8 mouse cellular contexts compared by ENCODE assay signal in genomic region chr1:161250031-161250603, GRCm38 (mm10). TPM values are rescaled to one million over a fixed set of nuclear protein-coding genes. Genes with fewer than 3 reads are reported as not detected.
DNase-seq lines count a peak whose midpoint lies in the region; ATAC-seq and TF ChIP-seq lines count a peak whose summit lies in the region.

No protein-coding gene starts in this region.

- H3K27me3 ChIP-seq in cerebellum, adult 2 months (ENCODE audit: control insufficient read depth, insufficient read depth, low read length) = no peaks in the 10 kb centered on the region
- no peaks in the 10 kb centered on the region for H3K27me3 ChIP-seq in forebrain, postnatal 0 days (ENCODE audit: insufficient read depth, low read length)
- H3K27me3 ChIP-seq in limb, embryonic 11.5 days (ENCODE audit: control insufficient read depth, insufficient read depth, low read length) = no peaks in the 10 kb centered on the region
- H3K27me3 ChIP-seq in midbrain, embryonic 10.5 days (ENCODE audit: low read depth, poor library complexity, severe bottlenecking) = peaks cover 24% of the 10 kb centered on the region
- H3K27me3 ChIP-seq in stomach, postnatal 0 days (ENCODE audit: control insufficient read depth, insufficient read depth, low read length) = no peaks in the 10 kb centered on the region

- no peak for TF ChIP-seq EP300 in stomach, postnatal 0 days (optimal IDR thresholded peaks at IDR 0.05)

- peak; percentile 37 for ATAC-seq in forebrain, postnatal 0 days
- ATAC-seq in limb, embryonic 11.5 days (ENCODE audit: insufficient number of reproducible peaks, low FRiP score, low TSS enrichment, low read depth) = no peak
- peak; percentile 67 for ATAC-seq in stomach, postnatal 0 days (ENCODE audit: low FRiP score, low TSS enrichment)

- peak overlapping the region; percentile 72 for H3K9ac ChIP-seq in forebrain, postnatal 0 days
- H3K9ac ChIP-seq in limb, embryonic 11.5 days (ENCODE audit: low read length) = peak overlapping the region; percentile 90
- H3K9ac ChIP-seq in stomach, postnatal 0 days (ENCODE audit: low read length) = peak overlapping the region; percentile 93

- H3K4me3 ChIP-seq in cerebellum, adult 2 months (replicated peaks; ENCODE audit: insufficient read depth, low read depth, low read length) = peak overlapping the region; percentile 96
- peak overlapping the region; percentile 64 for H3K4me3 ChIP-seq in forebrain, postnatal 0 days (ENCODE audit: low read depth, low read length)
- peak overlapping the region; percentile 90 for H3K4me3 ChIP-seq in limb, embryonic 11.5 days (ENCODE audit: low read depth, low read length)
- H3K4me3 ChIP-seq in midbrain, embryonic 10.5 days = peak overlapping the region; percentile 88
- H3K4me3 ChIP-seq in stomach, postnatal 0 days (ENCODE audit: low read depth, low read length) = peak overlapping the region; percentile 92

- no peaks in the 10 kb centered on the region for H3K9me3 ChIP-seq in forebrain, postnatal 0 days (ENCODE audit: low read length)
- H3K9me3 ChIP-seq in limb, embryonic 11.5 days (ENCODE audit: control insufficient read depth, low read length) = no peaks in the 10 kb centered on the region
- H3K9me3 ChIP-seq in midbrain, embryonic 10.5 days (replicated peaks) = no peaks in the 10 kb centered on the region
- H3K9me3 ChIP-seq in stomach, postnatal 0 days (ENCODE audit: control insufficient read depth, low read length) = no peaks in the 10 kb centered on the region

- no peak for TF ChIP-seq CTCF in cerebellum, adult 2 months (IDR thresholded peaks at IDR 0.05; ENCODE audit: borderline replicate concordance, insufficient read depth, low read depth, low read length)
- TF ChIP-seq CTCF in forebrain, postnatal 0 days (IDR thresholded peaks at IDR 0.05; ENCODE audit: low read depth) = no peak
- TF ChIP-seq CTCF in stomach, postnatal 0 days (IDR thresholded peaks at IDR 0.05; ENCODE audit: low read depth) = no peak

- peak; percentile 35 for DNase-seq in ovary, adult 18-20 months (ENCODE audit: low spot score)
- DNase-seq in ovary, postnatal 10 days (ENCODE audit: low spot score) = no peak
- peak; percentile 41 to 45 for DNase-seq in cerebellum, adult 2 months
- peak; percentile 52 for DNase-seq in forebrain, postnatal 0 days
- DNase-seq in induced T-regulatory cell, adult 2 months (ENCODE audit: low read depth) = peak; percentile 63
- DNase-seq in limb, embryonic 11.5 days (ENCODE audit: low spot score) = peak; percentile 79
- peak; percentile 66 for DNase-seq in midbrain, embryonic 10.5 days (ENCODE audit: low spot score)
- DNase-seq in stomach, postnatal 0 days (ENCODE audit: low spot score) = peak; percentile 52

- H3K36me3 ChIP-seq in forebrain, postnatal 0 days (ENCODE audit: insufficient read depth) = peaks cover 8% of the 10 kb centered on the region; the same call in 1 of the 2 replicates
- H3K36me3 ChIP-seq in limb, embryonic 11.5 days (ENCODE audit: control insufficient read depth, insufficient read depth, low read length) = peaks cover 3% of the 10 kb centered on the region; the same call in 1 of the 2 replicates
- peaks cover 25% of the 10 kb centered on the region for H3K36me3 ChIP-seq in midbrain, embryonic 10.5 days
- no peaks in the 10 kb centered on the region for H3K36me3 ChIP-seq in stomach, postnatal 0 days (ENCODE audit: control insufficient read depth, insufficient read depth, low read length)

- H3K4me1 ChIP-seq in cerebellum, adult 2 months (ENCODE audit: control insufficient read depth, insufficient read depth, low read length) = no peaks in the 10 kb centered on the region; the same call in 1 of the 2 replicates
- peaks cover 12% of the 10 kb centered on the region; the same call in 1 of the 2 replicates for H3K4me1 ChIP-seq in forebrain, postnatal 0 days (ENCODE audit: insufficient read depth)
- H3K4me1 ChIP-seq in limb, embryonic 11.5 days (ENCODE audit: control insufficient read depth, insufficient read depth, low read length) = peaks cover 11% of the 10 kb centered on the region
- peaks cover 43% of the 10 kb centered on the region for H3K4me1 ChIP-seq in midbrain, embryonic 10.5 days
- peaks cover 3% of the 10 kb centered on the region for H3K4me1 ChIP-seq in stomach, postnatal 0 days (replicated peaks; ENCODE audit: control insufficient read depth, insufficient read depth)

- no peak for TF ChIP-seq POLR2A in cerebellum, adult 2 months (IDR thresholded peaks at IDR 0.05; ENCODE audit: borderline replicate concordance, insufficient read depth, low read length)

- H3K4me2 ChIP-seq in forebrain, postnatal 0 days (ENCODE audit: low read depth) = peak overlapping the region; percentile 79
- peak overlapping the region; percentile 82 for H3K4me2 ChIP-seq in limb, embryonic 11.5 days (ENCODE audit: low read depth, severe bottlenecking)
- H3K4me2 ChIP-seq in stomach, postnatal 0 days (replicated peaks; ENCODE audit: low read depth) = peak overlapping the region; percentile 98

- H3K27ac ChIP-seq in cerebellum, adult 2 months (ENCODE audit: insufficient read depth, low read length) = 0 out of 2 replicates have a peak overlapping the region, but pooled peaks have one; percentile 73
- H3K27ac ChIP-seq in forebrain, postnatal 0 days (ENCODE audit: low read depth, low read length) = 0 out of 2 replicates have a peak overlapping the region, but pooled peaks have one; percentile 29
- H3K27ac ChIP-seq in limb, embryonic 11.5 days (replicated peaks; ENCODE audit: low read depth, low read length) = peak overlapping the region; percentile 83
- H3K27ac ChIP-seq in midbrain, embryonic 10.5 days (replicated peaks) = peak overlapping the region; percentile 94
- peak overlapping the region; percentile 89 for H3K27ac ChIP-seq in stomach, postnatal 0 days (replicated peaks)

- WGBS in cerebellum, adult 2 months = 8% methylated on average over 15 of the region's 15 CpGs
- 1% methylated on average over 15 of the region's 15 CpGs for WGBS in forebrain, postnatal 0 days
- 3% methylated on average over 15 of the region's 15 CpGs for WGBS in limb, embryonic 11.5 days
- 3% methylated on average over 15 of the region's 15 CpGs for WGBS in midbrain, embryonic 10.5 days
- WGBS in stomach, postnatal 0 days = 4% methylated on average over 15 of the region's 15 CpGs

RNA-seq across cellular contexts. Expression of gene Prdx6, which starts 0.9 kb away (rescaled TPM):
- polyA plus RNA-seq in cerebellum, adult 2 months (2012; rRNA removed) = 301 and 339 TPM in 2 replicates
- 102 and 126 TPM in 2 replicates for total RNA-seq in forebrain, postnatal 0 days (2014; rRNA removed)
- polyA plus RNA-seq in forebrain, postnatal 0 days (2015; fragmentation: Nextera tagmentation; extraction: Ambion mirVana) = 203 and 234 TPM in 2 replicates
- 635 and 732 TPM in 2 replicates for polyA plus RNA-seq in limb, embryonic 11.5 days (2014; fragmentation: Nextera tagmentation; extraction: Ambion mirVana)
- polyA plus RNA-seq in midbrain, embryonic 10.5 days (2016; fragmentation: Nextera tagmentation; extraction: Ambion mirVana) = 419 and 505 TPM in 2 replicates
- 278 and 293 TPM in 2 replicates for polyA plus RNA-seq in stomach, postnatal 0 days (2015; fragmentation: Nextera tagmentation; extraction: Ambion mirVana)

Comparison
In these comparisons a context has a peak if more than half of its experiments do, and no peak if none do; other contexts are left out.
1. H3K27ac ChIP-seq: peak in every context shown above with its lines; median percentile 94 in midbrain, embryonic 10.5 days; 89 in stomach, postnatal 0 days; 83 in limb, embryonic 11.5 days; 73 in cerebellum, adult 2 months; 29 in forebrain, postnatal 0 days.